Mouse (Mus musculus) CD8-positive naive resting alpha-beta T cell, adult 2 months (primary cell): ENCODE measurements around the gene Mark4.

ENCODE experiments used
- DNase-seq, 2 experiments: peaks; one replicate each; pipeline ENCODE4 v3.0.0; 2022; ENCODE audit warnings: low read depth in 2 of 2, low spot score in 2 of 2

Mark4 gene

DNA sequence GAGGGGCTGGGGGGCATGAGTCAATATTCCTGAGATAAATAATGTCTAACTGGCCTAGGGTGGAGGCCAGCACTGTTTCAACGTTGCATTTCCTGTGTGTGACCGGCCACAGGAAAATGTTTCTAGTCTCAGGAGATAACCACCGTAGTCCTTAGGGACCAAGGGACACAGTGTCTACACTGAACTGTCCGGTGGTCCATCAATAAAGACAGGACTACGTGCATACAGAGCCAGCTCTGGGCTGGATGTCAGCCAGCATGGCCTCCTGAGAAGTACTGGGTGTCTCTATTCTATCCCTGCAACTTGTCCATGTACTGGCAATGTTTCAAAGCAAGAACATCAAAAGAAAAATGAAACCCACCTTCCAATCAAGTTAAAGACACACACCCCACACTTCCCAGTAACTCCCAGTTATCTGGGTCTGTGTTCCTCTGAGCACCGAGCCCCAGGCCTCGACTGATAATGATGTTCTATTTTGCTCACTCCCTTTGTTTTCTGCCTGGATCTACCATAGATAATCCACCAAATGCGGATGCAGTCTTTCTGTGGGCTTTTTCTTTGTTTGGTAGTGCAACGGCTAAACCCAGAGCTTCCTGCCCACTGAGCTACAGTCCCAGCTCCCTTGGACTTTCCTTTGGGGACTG, 17.1 kb downstream of the Mark4 start:
- DNase-seq, result no peak

DNA sequence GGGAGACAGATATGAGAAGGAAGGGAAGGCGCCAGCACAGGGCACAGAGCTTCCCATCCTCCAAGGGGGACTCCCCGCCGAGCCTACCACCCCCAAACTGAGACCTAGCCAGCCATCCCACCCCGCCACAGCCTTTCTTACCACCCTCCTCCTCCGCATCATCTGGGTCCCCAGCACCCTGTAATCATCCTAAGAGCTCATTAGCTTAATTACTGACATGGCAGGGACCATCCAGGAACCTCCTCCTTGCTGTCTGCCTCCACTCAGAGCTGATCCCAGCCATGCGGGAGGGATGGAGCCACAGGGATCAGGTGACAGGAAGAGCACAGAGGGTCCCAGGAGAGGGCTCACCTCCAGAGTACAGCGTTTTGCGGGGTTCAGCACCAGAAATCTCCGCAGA, 21.6 kb downstream of the Mark4 start:
- DNase-seq, result no peak

DNA sequence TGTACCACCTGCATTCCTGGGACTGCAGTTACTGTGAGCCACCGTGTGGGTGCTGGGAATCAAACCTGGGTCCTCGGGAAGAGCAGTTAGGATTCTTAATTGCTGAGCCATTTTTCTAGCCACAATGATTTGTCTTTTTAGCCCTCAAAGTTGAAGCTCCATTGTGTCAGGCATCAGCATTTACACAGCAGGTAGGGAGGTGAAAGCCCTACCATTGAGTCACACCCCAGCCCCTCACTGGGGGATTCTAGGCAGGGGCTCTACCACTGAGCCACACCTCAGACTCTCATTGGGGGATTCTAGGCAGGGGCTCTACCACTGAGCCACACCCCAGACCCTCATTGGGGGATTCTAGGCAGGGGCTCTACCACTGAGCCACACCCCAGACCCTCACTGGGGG, 22.3 kb downstream of the Mark4 start:
- no peak for DNase-seq

DNA sequence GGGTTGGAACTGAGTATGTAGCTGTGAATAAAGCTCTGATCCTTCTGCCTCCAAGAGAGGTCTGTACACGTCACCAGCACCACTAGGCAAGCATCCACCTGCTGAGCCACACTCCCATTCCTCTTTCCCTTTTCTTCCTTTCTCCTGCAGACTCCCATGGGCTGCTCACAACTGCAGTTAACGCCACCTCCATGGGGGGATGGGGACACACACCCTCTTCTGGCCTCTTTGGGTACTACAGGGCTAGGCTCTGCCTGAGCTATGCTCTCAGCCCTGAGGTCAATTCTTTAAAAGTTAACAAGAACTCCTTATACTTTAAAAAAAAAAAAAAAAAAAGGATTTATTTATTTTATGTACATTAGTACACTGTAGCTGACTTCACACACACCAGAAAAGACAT, 26.1 kb downstream of the Mark4 start:
- no peak for DNase-seq

DNA sequence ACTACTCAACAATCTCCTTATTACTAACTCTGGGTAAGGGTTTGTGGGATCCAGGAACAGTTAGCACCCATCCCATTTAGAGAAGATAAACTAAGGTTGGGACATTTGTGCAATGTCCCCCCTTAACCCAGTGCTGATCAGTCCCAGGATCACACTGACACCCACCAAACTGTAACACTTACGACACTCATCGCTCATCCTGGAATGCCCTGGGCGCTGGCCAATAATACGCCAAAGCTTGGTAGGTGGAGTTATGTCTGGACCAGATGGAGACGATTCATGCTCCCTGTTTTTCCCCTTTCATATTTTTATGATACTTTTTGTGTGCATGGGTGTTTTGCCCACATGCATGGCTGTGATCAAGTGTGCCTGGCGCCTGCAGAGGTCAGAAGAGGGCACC, 28.2 kb downstream of the Mark4 start:
- DNase-seq, result no peak

DNA sequence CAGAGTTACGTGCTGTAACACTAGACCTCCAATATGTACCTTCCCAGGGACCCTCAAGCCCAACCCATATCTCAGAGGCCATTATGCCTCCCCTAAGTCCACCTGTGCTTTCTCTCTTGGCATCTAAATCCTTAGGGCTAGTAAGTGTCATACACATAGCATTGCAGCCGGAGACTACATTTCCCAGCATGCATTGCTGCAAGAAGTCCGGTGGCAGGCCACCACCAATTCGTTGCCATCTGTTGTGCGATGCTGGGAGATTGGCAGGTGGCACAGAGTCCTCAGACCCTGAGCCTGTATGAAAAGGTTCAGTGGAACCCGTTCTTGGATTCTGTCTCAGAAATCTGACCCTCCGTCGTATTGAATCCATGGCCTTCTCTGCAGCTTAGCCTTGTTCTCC, 28.9 kb downstream of the Mark4 start:
- DNase-seq, result no peak

DNA sequence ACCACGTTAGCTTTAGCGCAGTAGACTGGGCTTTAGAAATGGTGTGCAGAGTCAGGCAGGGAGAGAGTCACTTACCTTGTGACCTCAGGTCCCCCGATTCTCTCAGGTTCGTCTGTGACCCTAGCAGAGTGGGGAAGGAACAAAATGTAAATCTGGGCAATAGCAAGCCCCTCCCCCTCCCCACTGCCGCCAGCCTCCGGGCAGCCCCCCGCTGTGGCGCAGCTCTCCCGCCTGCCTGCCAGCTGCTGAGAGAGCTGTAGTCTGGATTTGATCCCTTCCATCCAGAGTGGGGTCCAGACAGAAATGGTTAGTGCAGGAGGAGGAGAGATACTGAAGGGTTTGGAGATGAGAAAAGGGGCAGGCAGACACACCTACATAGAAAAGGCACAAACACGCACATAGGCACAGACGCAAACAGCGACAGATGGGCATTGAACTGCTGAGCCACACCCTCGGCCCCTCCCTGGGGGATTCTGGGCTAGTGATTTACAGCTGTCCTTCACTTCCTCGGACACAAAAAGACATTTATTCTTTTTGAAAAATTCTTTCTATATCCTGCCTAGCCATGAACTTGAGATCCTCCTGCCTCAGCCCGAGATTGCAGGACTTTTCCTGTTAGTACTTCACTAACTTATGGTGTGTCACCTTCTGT, 30.5 kb downstream of the Mark4 start:
- DNase-seq, result no peak

DNA sequence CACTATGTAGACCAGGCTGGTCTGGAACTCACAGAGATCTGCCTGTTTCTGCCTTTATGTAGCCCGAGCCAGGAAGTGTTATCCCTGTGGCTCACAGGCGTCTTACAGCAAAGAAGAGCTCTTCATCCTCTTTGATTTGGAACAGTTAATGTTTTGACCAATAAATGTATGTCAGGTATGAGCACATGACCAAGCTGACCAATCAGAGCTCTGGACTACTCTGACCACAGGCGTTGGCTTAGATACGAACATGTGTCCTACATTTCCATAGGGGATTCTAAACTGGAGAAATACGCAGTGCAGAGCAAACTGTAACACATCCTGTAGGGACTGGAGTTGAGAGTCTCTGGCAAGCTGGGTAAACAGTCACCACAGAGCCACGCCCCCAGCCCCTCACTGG, 31.7 kb downstream of the Mark4 start:
- no peak for DNase-seq

DNA sequence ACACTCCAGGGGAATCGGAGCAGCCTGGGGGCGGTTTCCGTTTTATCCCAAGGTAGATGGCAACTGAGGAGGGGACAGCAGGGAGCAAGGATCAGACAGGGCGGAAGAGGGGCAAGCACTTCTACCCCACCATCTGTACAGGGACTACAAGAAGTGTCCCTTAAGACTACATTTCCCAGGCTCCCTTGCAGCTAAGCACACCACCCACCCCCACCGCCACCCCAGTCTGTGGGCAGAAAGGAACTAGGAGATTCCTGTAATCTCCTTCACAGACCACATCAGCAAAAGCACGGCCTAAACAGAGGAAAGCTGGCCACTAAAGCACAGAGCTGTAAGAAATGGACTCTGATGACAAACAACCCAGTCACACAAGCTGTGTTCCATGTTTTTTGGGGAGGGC, 32.3 kb downstream of the Mark4 start:
- DNase-seq, result no peak

DNA sequence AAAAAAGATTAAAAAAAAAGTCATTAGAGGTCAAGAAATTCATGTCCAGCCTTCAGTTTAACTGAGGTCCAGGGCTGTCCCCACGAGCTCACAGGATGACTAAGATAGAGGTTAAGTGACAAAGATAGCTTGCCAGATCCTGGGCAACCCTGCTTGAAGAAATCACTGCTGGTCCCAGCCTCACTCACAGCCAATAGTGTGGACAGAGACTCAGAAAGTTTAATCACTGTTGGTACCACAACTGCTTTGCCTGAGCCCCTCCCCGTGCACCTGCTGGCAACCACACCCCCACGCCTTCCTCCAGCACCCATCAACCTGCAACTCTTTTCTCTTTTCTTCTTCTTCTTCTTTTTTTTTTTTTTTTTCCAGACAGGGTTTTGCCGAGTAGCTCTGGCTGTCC, 34.6 kb downstream of the Mark4 start:
- DNase-seq, result no peak

DNA sequence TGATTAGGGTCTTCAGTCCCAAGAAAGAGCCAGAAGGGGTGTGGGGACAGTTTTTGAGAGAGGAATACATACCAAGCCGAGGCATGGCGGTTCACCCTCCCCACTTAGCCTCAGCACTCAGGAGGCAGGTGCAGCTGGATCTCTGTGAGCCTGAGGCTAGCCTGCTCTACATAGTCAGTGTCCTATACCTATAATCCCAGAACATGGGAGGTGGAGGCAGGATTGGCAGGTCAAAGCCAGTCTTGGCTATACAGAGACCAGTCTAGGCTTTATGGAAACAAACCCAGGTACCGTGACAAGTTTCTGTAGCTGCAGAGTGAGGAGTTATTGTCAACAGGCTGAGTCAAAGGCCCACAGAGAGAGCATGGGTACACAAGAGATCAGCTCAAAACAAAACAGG, 35.5 kb downstream of the Mark4 start:
- no peak for DNase-seq

DNA sequence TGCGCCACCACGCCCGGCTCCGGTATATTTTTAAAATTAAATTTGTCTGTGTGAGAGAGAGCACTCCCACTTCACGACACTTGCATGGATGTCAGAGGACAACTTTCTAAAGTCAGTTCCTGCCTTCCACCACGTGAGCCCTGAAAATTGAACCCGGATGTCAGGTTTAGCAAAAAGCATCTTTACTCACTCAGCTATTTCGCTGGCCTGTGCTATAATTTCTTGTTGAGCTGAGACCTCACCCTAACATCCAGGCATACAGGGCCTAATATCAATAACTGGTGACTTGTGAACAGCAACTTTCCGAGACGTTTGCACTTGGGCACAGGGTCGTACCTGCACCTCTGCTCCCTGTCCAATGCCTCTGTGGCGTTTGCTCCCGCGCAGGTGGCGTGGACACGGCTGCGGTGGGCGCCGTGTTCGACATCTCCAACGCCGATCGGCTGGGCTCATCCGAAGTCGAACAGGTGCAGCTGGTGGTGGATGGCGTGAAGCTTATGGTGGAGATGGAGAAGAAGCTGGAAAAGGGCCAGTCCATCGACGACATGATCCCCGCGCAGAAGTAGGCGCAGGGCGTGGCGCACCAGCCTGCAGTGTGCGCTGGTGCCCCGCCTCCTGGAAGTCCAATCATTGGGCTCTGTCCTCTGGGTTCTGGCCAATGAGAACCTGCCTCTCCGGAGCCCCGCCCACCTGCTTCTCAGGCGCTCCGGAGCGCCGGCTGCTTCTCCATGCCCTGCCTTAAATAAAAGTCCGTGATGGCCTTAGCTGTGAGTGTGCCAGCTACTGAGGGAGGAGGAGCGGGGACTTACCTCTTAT, 37.6 kb downstream of the Mark4 start:
- DNase-seq, result peak; percentile 40 to 61

DNA sequence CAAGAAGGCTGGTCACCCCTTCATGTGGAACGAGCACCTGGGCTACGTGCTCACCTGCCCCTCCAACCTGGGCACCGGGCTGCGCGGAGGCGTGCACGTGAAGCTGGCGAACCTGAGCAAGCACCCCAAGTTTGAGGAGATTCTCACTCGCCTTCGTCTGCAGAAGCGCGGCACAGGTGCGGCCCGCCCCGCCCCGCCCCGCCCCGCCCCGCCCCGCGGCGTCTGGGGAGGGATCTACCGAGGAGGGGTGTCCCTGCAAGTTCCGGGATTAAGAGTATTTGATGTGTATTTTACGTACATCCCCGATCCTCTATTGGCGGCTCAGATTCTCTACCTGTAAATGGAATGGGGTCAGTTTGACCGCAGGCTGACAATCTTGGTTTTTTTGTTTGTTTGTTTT, 38.5 kb downstream of the Mark4 start:
- DNase-seq, result no peak

DNA sequence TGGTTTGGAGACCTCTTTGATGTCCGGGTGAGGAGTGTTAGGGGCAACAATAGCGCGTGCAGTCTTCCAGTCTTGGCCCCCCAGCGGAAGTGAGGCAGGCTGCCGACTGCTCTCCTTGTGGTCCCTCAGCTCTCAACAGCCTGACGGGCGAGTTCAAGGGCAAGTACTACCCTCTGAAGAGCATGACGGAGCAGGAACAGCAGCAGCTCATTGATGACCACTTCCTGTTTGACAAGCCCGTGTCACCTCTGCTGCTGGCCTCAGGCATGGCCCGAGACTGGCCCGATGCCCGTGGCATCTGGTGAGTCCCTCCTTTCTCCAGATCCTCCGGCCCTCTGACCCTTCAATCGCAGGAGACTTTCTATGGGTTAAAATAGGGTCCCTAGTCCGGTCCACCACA, 42.0 kb downstream of the Mark4 start:
- DNase-seq, result no peak

DNA sequence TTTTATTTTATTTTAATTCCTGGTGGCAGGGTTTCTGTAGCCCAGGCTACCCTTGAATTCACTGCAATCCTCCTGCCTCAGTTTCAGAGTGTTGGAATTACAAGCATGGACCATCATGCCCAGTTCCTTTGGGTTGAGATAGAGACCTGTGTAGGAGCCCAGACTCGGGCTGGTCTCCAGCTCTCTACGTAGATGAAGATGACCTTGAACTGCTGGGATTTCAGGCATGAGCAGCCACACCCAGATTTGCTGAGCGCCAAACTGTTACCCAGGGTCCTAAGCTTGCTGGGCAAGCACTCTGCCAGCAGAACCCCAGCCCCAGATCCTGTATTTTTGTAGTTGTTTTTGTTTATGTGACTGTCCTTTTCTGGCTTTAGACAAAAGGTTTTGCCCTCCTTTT, 45.1 kb downstream of the Mark4 start:
- DNase-seq, result no peak

DNA sequence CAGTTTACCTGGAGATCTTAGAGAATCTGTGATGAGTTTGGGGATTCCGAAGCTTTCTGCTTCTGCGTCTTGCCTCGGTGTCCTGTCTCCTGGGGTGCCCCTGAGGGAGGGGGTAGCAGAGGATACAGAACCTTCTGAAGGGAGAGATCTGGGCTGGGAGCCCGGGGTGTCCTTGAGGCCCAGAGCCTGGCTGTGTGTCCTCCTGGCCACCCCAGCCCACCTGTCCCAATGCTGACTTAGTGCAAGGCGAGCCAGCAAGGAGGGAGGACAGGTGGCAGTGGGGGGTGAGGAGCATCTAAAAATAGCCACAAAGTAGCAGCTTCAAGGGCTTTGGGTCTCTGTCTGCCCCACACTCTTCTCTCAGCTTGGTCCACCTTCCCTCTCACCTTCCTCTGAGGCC, 46.8 kb downstream of the Mark4 start:
- DNase-seq, result no peak

DNA sequence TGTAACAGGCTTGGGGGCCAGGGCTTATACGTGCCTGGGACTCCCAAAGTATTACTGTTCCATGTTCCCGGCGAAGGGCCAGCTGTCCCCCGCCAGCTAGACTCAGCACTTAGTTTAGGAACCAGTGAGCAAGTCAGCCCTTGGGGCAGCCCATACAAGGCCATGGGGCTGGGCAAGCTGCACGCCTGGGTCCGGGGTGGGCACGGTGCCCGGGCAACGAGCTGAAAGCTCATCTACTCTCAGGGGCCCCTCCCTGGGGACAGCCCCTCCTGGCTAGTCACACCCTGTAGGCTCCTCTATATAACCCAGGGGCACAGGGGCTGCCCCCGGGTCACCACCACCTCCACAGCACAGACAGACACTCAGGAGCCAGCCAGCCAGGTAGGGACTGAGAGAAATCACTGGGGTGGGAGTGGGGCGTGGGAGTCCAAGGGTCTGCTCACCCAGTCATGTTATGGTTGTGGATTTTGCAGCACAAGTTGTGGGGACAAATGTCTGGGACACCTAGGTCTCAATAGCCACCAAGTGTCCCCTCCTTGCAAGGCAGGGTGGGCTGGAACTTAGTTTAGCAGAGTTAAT, 47.8 kb downstream of the Mark4 start:
- DNase-seq, result no peak

DNA sequence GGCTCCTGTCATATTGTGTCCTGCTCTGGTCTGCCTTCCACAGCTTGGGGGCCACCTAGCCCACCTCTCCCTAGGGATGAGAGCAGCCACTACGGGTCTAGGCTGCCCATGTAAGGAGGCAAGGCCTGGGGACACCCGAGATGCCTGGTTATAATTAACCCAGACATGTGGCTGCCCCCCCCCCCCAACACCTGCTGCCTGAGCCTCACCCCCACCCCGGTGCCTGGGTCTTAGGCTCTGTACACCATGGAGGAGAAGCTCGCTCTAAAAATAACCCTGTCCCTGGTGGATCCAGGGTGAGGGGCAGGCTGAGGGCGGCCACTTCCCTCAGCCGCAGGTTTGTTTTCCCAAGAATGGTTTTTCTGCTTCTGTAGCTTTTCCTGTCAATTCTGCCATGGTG, 48.9 kb downstream of the Mark4 start:
- DNase-seq, result no peak

DNA sequence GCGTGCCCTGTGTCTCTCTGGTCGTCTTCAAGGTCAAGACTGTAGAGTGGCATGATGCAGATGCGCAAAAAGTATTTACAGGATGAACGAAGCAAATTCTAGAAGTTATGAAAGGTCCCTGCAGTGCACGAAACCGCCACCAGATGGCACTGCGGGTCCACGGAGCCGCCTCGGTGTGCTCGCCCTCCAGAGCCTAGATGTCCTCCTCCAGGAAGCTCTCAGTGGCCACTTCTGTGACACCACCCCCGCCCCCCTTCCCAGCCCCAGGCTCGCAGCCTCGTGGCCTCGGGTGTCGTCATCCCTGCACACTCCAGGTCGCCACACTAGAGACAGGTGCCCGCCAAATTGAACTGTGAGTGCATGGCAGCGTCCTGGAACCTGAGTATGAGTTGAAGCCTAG, 53.2 kb downstream of the Mark4 start:
- DNase-seq, result peak; percentile 83 to 90

DNA sequence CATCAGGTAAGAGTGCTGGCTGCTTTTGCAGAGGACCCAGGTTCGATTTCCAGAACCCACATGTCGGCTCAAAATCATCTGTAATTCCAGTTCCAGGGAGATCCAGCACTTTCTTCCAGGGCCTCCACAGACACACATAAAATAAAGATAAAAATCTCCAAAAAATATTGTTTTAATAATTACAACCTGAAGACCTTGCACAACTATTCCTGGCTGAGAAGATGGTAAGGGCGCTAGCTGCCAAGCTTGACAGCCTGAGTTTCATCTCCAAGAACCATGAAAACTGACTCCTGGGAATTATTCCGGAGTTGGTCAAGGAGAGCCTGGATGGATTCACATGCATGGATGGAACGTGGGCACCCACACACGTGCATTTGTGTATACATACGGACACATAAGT, 54.1 kb downstream of the Mark4 start, which contains the start of gene Ckm:
TSS of gene Ckm (plus strand) at position 301 of the 400 bp plus-strand sequence.
- no peak for DNase-seq

DNA sequence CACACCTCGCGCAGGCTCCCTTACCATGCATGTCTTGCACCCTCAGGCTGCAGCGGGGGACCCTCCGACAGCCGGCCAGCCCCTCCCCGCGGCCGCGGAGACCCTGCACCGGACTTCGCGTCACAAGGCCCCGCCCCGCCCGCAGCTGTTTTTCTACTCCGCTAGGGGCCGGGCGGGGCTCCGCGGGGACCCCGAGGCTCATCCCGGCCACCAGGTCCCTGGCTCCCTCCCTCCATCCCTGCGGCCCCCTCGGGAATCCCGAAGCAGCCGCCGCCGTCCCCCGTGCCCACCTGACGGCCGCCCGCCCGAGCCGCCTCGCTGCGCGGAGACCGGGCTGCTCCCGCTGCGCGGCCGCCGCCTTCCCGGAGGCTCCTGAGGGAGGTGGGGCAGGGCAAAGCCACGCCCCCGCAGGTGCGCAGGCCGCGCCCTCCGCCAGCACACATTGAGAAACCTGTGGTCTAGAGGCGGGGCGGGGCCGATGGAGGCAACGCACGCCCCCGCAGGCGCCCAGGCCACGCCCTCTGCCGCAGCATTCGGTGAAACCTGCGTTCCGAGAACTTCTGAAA, 54.8 kb downstream of the Mark4 start, which contains the start of gene Klc3:
TSS of gene Klc3 (minus strand) at position 374 of the 566 bp plus-strand sequence.
- peak; percentile 57 to 66 for DNase-seq
